Mouse (Mus musculus): ENCODE measurements around the gene Rbp3. TPM values are rescaled to one million over a fixed set of nuclear protein-coding genes. Genes with fewer than 3 reads are reported as not detected.

Gene Rbp3
- total and polyA plus RNA-seq, 3 experiments, result not detected

DNA sequence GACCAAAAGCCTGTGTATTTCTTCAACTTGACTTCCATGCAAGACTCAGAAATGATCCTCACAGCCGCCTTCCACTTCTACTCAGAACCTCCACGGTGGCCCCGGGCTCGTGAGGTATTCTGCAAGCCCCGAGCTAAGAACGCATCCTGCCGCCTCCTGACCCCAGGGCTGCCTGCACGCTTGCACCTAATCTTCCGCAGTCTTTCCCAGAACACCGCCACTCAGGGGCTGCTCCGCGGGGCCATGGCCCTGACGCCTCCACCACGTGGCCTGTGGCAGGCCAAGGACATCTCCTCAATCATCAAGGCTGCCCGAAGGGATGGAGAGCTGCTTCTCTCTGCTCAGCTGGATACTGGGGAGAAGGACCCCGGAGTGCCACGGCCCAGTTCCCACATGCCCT, 21.9 kb upstream of the Rbp3 start:
- H3K4me3 ChIP-seq (ENCODE audit: control insufficient read depth in 1 of 2, insufficient read depth in 1 of 2, low read depth in 2 of 2, low read length in 2 of 2), result no peak overlapping the region
- no peak overlapping the region for H3K9ac ChIP-seq (ENCODE audit: control insufficient read depth, low read depth, low read length, poor library complexity, severe bottlenecking)
- no peak overlapping the region for H3K27ac ChIP-seq (ENCODE audit: control insufficient read depth, low read depth, low read length)
- H3K4me1 ChIP-seq (ENCODE audit: control insufficient read depth in 1 of 2, insufficient read depth in 2 of 2, low read length in 2 of 2), result no peaks in the 10 kb centered on the region
- DNase-seq (ENCODE audit: low read depth, low spot score), result no peak
- no peaks in the 10 kb centered on the region for H3K36me3 ChIP-seq (ENCODE audit: control insufficient read depth in 1 of 2, insufficient read depth in 2 of 2, low read length in 2 of 2)
- TF ChIP-seq MAZ (IDR thresholded peaks at IDR 0.05; ENCODE audit: low read depth, low read length) (no peak), HCFC1 (IDR thresholded peaks at IDR 0.05; ENCODE audit: low read depth, low read length) (no peak), GATA1 (IDR thresholded peaks at IDR 0.05; ENCODE audit: low read depth, low read length) (no peak), ZC3H11A (IDR thresholded peaks at IDR 0.05; ENCODE audit: low read depth, low read length) (no peak), POLR2A (IDR thresholded peaks at IDR 0.05; ENCODE audit: control insufficient read depth in 1 of 2, insufficient read depth in 1 of 2, low read depth in 1 of 2, low read length in 2 of 2, poor library complexity in 1 of 2) (no peak), CHD2 (IDR thresholded peaks at IDR 0.05; ENCODE audit: low read length) (no peak), ZKSCAN1 (IDR thresholded peaks at IDR 0.05; ENCODE audit: low read depth, low read length) (no peak)
- no peaks in the 10 kb centered on the region for H3K27me3 ChIP-seq (ENCODE audit: control insufficient read depth in 1 of 2, insufficient read depth in 2 of 2, low read length in 2 of 2)
- no peaks in the 10 kb centered on the region for H3K79me2 ChIP-seq (ENCODE audit: control insufficient read depth, insufficient read depth, low read length, poor library complexity)
- H3K9me3 ChIP-seq (replicated peaks; ENCODE audit: insufficient read depth, low read length), result no peaks in the 10 kb centered on the region

DNA sequence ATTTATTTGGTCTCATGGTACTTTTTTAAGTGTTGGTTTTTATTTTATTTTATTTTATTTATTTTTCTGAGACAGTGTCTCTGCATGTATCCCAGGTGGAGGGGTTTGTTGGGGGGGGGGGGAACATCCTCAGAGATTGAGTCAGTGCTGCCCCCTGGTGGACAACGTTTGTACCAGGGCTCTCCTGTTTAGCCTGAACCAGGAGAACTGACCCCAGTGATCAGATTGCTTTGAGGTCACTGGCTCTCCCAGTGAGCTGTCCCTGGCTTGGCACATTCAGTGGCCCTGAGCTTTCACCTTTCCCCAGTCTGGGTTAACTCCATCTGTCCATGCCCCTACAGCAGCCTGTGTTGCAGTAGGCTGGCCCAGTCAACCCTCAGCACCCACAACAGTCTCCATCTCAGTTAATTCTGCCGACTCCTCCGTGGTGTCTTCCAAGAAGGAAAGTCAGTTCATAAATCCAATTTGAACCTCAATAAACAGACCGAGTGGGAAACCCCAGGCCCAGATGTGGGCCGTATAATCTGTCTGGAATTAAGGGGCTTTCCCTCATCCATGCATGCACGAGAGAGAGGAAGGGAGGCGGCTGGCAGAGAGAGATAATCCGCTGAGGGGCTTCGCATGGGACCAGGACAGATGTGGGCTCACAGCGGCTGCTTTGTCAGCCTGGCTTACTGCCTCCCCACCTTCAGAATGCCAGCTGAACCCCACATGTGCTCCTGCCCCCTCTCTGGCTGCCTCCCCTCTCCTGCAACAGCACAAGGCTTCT, 20.7 kb upstream of the Rbp3 start:
- no peak overlapping the region for H3K27ac ChIP-seq (ENCODE audit: control insufficient read depth, low read depth, low read length)
- H3K9me3 ChIP-seq (replicated peaks; ENCODE audit: insufficient read depth, low read length), result no peaks in the 10 kb centered on the region
- no peaks in the 10 kb centered on the region for H3K4me1 ChIP-seq (ENCODE audit: control insufficient read depth in 1 of 2, insufficient read depth in 2 of 2, low read length in 2 of 2)
- no peak for DNase-seq (ENCODE audit: low read depth, low spot score)
- no peaks in the 10 kb centered on the region for H3K36me3 ChIP-seq (ENCODE audit: control insufficient read depth in 1 of 2, insufficient read depth in 2 of 2, low read length in 2 of 2)
- no peaks in the 10 kb centered on the region for H3K79me2 ChIP-seq (ENCODE audit: control insufficient read depth, insufficient read depth, low read length, poor library complexity)
- no peak overlapping the region for H3K4me3 ChIP-seq (ENCODE audit: control insufficient read depth in 1 of 2, insufficient read depth in 1 of 2, low read depth in 2 of 2, low read length in 2 of 2)
- TF ChIP-seq CTCF (IDR thresholded peaks at IDR 0.05 in 2 of 3, conservative IDR thresholded peaks at IDR 0.05 in 1 of 3; ENCODE audit: control insufficient read depth in 1 of 3, insufficient read depth in 1 of 3, low read depth in 2 of 3, low read length in 3 of 3, poor library complexity in 1 of 3, severe bottlenecking in 1 of 3) (peak in 1 of 3 experiments; percentile 33; a peak in 3 of 6 replicates), MAZ (IDR thresholded peaks at IDR 0.05; ENCODE audit: low read depth, low read length) (no peak), BHLHE40 (IDR thresholded peaks at IDR 0.05; ENCODE audit: borderline replicate concordance, low read depth, low read length) (no peak)
- H3K27me3 ChIP-seq (ENCODE audit: control insufficient read depth in 1 of 2, insufficient read depth in 2 of 2, low read length in 2 of 2), result no peaks in the 10 kb centered on the region
- H3K9ac ChIP-seq (ENCODE audit: control insufficient read depth, low read depth, low read length, poor library complexity, severe bottlenecking), result no peak overlapping the region

- no peaks in the 10 kb centered on the region for H3K27me3 ChIP-seq (ENCODE audit: control insufficient read depth in 1 of 2, insufficient read depth in 2 of 2, low read length in 2 of 2)
- H3K36me3 ChIP-seq (ENCODE audit: control insufficient read depth in 1 of 2, insufficient read depth in 2 of 2, low read length in 2 of 2), result no peaks in the 10 kb centered on the region
- H3K4me3 ChIP-seq (ENCODE audit: control insufficient read depth in 1 of 2, insufficient read depth in 1 of 2, low read depth in 2 of 2, low read length in 2 of 2), result no peak overlapping the region
- no peaks in the 10 kb centered on the region for H3K79me2 ChIP-seq (ENCODE audit: control insufficient read depth, insufficient read depth, low read length, poor library complexity)
- H3K4me1 ChIP-seq (ENCODE audit: control insufficient read depth in 1 of 2, insufficient read depth in 2 of 2, low read length in 2 of 2), result no peaks in the 10 kb centered on the region
- H3K9me3 ChIP-seq (replicated peaks; ENCODE audit: insufficient read depth, low read length), result no peaks in the 10 kb centered on the region
- TF ChIP-seq ETS1 (IDR thresholded peaks at IDR 0.05; ENCODE audit: low read depth, low read length) (no peak), NELFE (IDR thresholded peaks at IDR 0.05; ENCODE audit: low read depth, low read length) (no peak), CHD1 (IDR thresholded peaks at IDR 0.05; ENCODE audit: low read depth, low read length) (no peak), MAZ (IDR thresholded peaks at IDR 0.05; ENCODE audit: low read depth, low read length) (no peak), BHLHE40 (IDR thresholded peaks at IDR 0.05; ENCODE audit: borderline replicate concordance, low read depth, low read length) (no peak), UBTF (IDR thresholded peaks at IDR 0.05; ENCODE audit: borderline replicate concordance, insufficient read depth, low read depth, low read length) (no peak), RCOR1 (IDR thresholded peaks at IDR 0.05; ENCODE audit: low read depth, low read length) (no peak), SIN3A (IDR thresholded peaks at IDR 0.05; ENCODE audit: low read length) (no peak), MEF2A (IDR thresholded peaks at IDR 0.05; ENCODE audit: extremely low read depth, insufficient replicate concordance, low read depth, low read length, poor library complexity, severe bottlenecking) (no peak), NRF1 (IDR thresholded peaks at IDR 0.05; ENCODE audit: insufficient read depth, low read depth, low read length, poor library complexity, severe bottlenecking) (no peak)
- DNase-seq (ENCODE audit: low read depth, low spot score), result no peak
- no peak overlapping the region for H3K27ac ChIP-seq (ENCODE audit: control insufficient read depth, low read depth, low read length)
- no peak overlapping the region for H3K9ac ChIP-seq (ENCODE audit: control insufficient read depth, low read depth, low read length, poor library complexity, severe bottlenecking)
Measured at GRCm38 (mm10) chr14:33933778-33934317, 20.0 kb upstream of the Rbp3 start.
